Mouse (Mus musculus) urinary bladder, postnatal 14 days (tissue): Measurements from ENCODE around the gene Gm13289.
A peak's percentile ranks its signal among the peaks of the same experiment; 100 is the strongest.
"Not testable (repeated sequence)": the region's sequence is repeated elsewhere in the genome, so short reads cannot be mapped to it uniquely, and the experiment has no call there.

Experiments
- DNase-seq: peaks from one replicate; pipeline ENCODE4 v3.0.0; 2021; ENCODE audit warnings: low spot score

Gene Gm13289

DNA sequence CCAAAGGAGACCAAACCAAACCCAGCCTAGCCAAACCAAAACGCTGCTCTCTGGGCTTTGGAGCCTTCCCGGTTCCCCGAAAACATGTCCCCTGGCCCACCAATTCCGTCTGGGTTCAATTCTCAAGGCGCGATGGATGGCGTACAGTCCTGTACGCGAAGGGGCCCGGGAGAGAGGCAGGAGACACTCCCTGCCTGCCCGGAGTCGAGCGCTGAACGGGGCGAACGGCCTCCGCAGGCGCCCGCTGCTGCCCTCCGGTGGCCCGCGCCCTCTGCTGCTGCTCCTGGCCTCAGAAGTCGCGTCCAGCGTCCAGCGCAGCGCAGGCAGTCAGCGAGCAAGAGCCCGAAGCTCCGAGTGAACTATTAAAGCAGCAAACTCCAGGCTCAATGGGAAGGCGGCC, 5.6 kb downstream of the Gm13289 start:
- not testable (repeated sequence) for DNase-seq

DNA sequence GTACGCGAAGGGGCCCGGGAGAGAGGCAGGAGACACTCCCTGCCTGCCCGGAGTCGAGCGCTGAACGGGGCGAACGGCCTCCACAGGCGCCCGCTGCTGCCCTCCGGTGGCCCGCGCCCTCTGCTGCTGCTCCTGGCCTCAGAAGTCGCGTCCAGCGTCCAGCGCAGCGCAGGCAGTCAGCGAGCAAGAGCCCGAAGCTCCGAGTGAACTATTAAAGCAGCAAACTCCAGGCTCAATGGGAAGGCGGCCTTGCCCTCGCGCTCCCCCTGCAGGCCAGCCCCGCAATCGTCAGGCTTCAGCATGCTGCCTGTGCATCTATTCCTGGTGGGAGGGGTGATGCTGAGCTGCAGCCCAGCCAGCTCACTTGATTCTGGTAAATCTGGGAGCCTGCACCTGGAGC, 8.7 kb downstream of the Gm13289 start, which contains the start of gene Gm13276:
Gm13276 (plus strand) TSS at position 301 of the 400 bp plus-strand sequence.
- DNase-seq: not testable (repeated sequence)

DNA sequence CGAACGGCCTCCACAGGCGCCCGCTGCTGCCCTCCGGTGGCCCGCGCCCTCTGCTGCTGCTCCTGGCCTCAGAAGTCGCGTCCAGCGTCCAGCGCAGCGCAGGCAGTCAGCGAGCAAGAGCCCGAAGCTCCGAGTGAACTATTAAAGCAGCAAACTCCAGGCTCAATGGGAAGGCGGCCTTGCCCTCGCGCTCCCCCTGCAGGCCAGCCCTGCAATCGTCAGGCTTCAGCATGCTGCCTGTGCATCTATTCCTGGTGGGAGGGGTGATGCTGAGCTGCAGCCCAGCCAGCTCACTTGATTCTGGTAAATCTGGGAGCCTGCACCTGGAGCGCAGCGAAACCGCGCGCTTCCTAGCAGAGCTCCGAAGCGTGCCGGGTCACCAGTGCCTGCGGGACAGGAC, 11.7 kb downstream of the Gm13289 start, which contains the start of gene Gm13277:
Gm13277 (plus strand) TSS at position 231 of the 400 bp plus-strand sequence.
- DNase-seq: peak; percentile 73

DNA sequence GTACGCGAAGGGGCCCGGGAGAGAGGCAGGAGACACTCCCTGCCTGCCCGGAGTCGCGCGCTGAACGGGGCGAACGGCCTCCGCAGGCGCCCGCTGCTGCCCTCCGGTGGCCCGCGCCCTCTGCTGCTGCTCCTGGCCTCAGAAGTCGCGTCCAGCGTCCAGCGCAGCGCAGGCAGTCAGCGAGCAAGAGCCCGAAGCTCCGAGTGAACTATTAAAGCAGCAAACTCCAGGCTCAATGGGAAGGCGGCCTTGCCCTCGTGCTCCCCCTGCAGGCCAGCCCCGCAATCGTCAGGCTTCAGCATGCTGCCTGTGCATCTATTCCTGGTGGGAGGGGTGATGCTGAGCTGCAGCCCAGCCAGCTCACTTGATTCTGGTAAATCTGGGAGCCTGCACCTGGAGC, 14.5 kb downstream of the Gm13289 start, which contains the start of gene Gm13278:
Gm13278 (plus strand) TSS at position 301 of the 400 bp plus-strand sequence.
- not testable (repeated sequence) for DNase-seq

DNA sequence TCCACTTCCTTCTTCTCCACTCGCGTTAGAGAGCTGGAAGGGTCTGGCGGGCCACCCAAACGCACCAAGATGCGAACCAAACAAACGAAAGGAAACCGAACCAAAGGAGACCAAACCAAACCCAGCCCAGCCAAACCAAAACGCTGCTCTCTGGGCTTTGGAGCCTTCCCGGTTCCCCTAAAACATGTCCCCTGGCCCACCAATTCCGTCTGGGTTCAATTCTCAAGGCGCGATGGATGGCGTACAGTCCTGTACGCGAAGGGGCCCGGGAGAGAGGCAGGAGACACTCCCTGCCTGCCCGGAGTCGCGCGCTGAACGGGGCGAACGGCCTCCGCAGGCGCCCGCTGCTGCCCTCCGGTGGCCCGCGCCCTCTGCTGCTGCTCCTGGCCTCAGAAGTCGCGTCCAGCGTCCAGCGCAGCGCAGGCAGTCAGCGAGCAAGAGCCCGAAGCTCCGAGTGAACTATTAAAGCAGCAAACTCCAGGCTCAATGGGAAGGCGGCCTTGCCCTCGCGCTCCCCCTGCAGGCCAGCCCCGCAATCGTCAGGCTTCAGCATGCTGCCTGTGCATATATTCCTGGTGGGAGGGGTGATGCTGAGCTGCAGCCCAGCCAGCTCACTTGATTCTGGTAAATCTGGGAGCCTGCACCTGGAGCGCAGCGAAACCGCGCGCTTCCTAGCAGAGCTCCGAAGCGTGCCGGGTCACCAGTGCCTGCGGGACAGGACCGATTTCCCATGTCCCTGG, 17.4 kb downstream of the Gm13289 start, which contains the start of gene Gm13275:
Gm13275 (plus strand) TSS at position 552 of the 740 bp plus-strand sequence.
- DNase-seq: peak; percentile 57

DNA sequence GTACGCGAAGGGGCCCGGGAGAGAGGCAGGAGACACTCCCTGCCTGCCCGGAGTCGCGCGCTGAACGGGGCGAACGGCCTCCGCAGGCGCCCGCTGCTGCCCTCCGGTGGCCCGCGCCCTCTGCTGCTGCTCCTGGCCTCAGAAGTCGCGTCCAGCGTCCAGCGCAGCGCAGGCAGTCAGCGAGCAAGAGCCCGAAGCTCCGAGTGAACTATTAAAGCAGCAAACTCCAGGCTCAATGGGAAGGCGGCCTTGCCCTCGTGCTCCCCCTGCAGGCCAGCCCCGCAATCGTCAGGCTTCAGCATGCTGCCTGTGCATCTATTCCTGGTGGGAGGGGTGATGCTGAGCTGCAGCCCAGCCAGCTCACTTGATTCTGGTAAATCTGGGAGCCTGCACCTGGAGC, 20.4 kb downstream of the Gm13289 start, which contains the start of gene Gm13279:
Gm13279 (plus strand) TSS at position 301 of the 400 bp plus-strand sequence.
- DNase-seq: not testable (repeated sequence)

DNA sequence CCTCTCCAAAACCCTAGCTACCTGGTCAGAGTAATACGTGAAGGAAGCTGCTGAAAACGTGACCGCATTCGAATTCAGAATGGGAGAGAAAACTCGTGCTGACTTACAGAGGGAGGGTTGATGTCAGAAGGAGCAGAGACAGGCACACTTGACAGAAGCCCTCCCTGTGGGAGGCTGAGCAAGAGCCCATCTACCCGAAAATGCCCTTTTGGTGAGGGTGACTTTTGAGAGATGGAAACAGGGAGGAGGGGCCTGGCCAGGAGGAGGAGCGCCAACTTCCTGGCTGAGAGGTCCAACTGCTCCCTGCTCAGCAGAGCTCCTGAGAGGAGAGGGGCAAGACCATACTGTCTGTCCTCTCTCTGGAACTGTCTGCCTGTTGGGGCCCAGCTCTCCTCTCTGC, 22.6 kb downstream of the Gm13289 start, which contains the start of gene Gm13285:
Gm13285 (plus strand) TSS at position 301 of the 400 bp plus-strand sequence.
- not testable (repeated sequence) for DNase-seq

DNA sequence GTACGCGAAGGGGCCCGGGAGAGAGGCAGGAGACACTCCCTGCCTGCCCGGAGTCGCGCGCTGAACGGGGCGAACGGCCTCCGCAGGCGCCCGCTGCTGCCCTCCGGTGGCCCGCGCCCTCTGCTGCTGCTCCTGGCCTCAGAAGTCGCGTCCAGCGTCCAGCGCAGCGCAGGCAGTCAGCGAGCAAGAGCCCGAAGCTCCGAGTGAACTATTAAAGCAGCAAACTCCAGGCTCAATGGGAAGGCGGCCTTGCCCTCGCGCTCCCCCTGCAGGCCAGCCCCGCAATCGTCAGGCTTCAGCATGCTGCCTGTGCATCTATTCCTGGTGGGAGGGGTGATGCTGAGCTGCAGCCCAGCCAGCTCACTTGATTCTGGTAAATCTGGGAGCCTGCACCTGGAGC, 26.2 kb downstream of the Gm13289 start, which contains the start of gene Gm13287:
Gm13287 (plus strand) TSS at position 301 of the 400 bp plus-strand sequence.
- DNase-seq: not testable (repeated sequence)

DNA sequence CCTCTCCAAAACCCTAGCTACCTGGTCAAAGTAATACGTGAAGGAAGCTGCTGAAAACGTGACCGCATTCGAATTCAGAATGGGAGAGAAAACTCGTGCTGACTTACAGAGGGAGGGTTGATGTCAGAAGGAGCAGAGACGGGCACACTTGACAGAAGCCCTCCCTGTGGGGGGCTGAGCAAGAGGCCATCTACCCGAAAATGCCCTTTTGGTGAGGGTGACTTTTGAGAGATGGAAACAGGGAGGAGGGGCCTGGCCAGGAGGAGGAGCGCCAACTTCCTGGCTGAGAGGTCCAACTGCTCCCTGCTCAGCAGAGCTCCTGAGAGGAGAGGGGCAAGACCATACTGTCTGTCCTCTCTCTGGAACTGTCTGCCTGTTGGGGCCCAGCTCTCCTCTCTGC, 28.5 kb downstream of the Gm13289 start, which contains the start of gene Gm13288:
Gm13288 (plus strand) TSS at position 301 of the 400 bp plus-strand sequence.
- not testable (repeated sequence) for DNase-seq

DNA sequence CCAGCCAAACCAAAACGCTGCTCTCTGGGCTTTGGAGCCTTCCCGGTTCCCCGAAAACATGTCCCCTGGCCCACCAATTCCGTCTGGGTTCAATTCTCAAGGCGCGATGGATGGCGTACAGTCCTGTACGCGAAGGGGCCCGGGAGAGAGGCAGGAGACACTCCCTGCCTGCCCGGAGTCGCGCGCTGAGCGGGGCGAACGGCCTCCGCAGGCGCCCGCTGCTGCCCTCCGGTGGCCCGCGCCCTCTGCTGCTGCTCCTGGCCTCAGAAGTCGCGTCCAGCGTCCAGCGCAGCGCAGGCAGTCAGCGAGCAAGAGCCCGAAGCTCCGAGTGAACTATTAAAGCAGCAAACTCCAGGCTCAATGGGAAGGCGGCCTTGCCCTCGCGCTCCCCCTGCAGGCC, 29.0 kb downstream of the Gm13289 start:
- peak; percentile 5 for DNase-seq

DNA sequence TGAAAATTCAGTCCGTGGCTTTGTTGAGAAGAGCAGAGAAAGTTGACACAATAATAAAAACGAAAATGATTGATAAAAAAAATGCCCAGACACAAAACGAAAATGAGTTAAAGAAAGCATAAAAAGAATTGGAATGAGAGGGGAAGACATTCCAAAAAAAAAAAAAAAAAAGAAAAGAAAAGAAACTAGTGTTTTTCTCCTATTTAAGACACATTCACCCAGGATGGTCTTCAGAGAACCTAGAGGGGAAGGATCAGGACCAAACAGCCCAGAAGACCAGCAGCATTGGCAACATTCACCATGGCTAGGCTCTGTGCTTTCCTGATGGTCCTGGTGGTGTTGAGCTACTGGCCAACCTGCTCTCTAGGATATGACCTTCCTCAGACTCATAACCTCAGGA, 39.2 kb downstream of the Gm13289 start, which contains the start of gene Ifna7:
Ifna7 (plus strand) TSS at position 301 of the 400 bp plus-strand sequence.
- no peak for DNase-seq

DNA sequence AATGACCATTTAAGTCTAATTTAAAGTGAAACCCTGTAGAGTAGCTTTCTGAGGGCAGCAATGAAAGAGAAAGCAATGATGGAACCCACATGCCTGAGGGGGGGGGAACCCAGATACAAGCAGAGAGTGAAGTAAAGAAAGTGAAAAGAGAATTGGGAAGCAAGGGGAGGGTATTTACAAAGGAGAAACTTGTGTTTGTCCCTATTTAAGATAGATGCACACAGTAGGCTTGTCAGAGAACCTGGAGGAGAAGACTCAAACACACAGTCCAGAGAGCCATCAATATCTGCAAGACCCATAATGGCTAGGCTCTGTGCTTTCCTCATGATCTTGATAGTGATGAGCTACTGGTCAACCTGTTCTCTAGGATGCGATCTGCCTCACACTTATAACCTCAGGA, 42.9 kb downstream of the Gm13289 start, which contains the start of gene Ifna11:
Ifna11 (plus strand) TSS at position 301 of the 400 bp plus-strand sequence.
- DNase-seq: no peak

DNA sequence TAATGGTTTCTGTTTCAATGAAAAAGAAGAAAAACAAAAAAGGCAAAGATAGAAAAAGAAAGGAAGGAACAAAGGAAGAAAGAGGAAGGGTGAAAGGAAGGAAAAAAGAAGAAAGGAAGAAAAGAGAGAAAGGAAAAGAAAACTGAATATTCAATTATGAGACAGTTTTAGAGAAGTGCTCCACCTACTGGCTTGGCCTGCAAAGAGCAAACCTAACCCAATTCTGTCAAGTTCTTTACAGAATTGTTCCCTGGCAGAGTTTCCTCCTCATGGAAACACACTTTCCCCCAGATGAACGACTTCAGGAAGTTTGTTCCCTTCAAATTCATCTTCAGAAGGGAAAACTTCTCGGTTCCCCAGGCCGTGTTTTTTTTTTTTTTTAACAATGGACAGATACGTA, 46.3 kb downstream of the Gm13289 start:
- DNase-seq: peak; percentile 8
